Mouse (Mus musculus) ES-E14 (cell line): ENCODE results near the gene Cnp.

ENCODE experiments used
- CHD2 ChIP-seq: IDR thresholded peaks from 2 replicates; pipeline ENCODE4 v1.6.1; 2014; ENCODE audit warnings: mild to moderate bottlenecking, low read depth, low read length, inconsistent platforms
- HCFC1 ChIP-seq: IDR thresholded peaks from 2 replicates; pipeline ENCODE4 v1.6.1; 2012; ENCODE audit warnings: low read length, inconsistent platforms, borderline replicate concordance; ENCODE audit not compliant: insufficient read depth
- MAFK ChIP-seq: IDR thresholded peaks from 2 replicates; pipeline ENCODE4 v1.6.1; 2014; ENCODE audit warnings: mild to moderate bottlenecking, low read depth, low read length, inconsistent platforms; ENCODE audit not compliant: insufficient read depth
- ZC3H11A ChIP-seq: IDR thresholded peaks from 2 replicates; pipeline ENCODE4 v1.6.1; 2012; ENCODE audit warnings: low read depth, mild to moderate bottlenecking, inconsistent platforms, low read length, borderline replicate concordance
- ZNF384 ChIP-seq: IDR thresholded peaks from 2 replicates; pipeline ENCODE4 v1.6.1; 2012; ENCODE audit warnings: low read depth, low read length, inconsistent platforms

DNA sequence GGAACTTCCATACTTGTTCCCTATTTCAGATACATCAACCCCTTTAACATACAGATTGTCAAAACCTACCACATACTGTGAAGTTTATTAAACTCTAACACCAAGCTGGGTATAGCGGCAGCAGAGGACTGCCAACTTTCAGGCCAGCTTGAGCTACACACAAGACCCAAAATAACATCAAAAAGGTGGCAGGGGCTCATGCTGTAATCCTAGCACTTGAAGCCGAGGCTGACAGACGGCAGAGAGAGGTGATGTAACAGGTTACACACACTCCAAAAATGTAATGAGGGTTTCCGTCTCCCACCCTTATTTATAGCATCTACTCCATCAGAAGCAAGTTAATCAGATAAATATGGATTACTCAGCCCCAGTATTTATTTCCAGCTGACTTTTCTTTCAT, 20.8 kb downstream of the Cnp start:
- TF ChIP-seq ZC3H11A (no peak), ZNF384 (no peak), CHD2 (no peak), HCFC1 (no peak), MAFK (no peak)
